Mouse (Mus musculus): ENCODE measurements around the gene Gm20219. TPM values are rescaled to one million over a fixed set of nuclear protein-coding genes. Genes with fewer than 3 reads are reported as not detected.

Gm20219 gene
- polyA plus RNA-seq, 1 experiment from 2014 or later, result 1.0 TPM

DNA sequence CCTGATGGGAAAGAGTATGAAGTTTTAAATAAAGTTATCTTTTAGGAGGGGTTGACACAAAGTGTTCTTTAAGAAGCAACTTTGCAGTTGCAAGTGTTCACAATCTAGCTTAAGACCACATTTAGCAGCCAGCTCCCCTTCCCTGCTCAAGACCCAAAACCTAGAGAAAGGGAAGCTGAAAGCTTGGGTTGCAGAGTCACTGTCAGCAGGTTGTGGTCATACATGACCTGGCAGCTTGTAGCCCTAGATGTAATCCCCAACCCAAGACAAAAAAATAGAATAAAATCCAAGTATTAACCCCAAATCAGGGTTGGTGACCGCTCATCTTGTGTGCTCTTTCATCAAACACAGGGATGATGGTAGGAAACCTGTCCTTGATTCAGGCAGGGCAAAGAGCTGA lies 28.9 kb upstream of the Gm20219 start:
- H3K27ac ChIP-seq, result no peak overlapping the region
- 63% methylated on average over 1 of the region's 1 CpGs for WGBS
- peaks cover 72% of the 10 kb centered on the region for H3K36me3 ChIP-seq

DNA sequence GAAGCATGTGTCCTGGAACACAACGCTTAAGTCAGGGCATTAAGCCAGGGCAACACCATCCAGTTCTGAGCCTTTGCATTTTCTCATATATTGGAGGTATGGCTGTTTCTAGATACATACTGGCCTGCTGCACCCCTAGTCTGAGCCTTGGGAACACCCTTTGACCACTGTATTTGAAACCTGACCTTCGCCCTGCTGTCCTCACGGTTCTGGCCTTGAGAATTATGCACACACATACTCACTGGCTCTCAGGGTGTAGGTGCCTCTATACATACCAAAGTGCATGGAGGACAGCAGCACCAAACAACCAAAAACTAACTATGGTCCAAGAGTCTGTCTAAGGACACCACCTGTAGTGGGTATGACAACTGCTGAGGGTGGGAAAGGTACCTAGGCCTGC lies 18.8 kb upstream of the Gm20219 start:
- H3K9ac ChIP-seq (replicated peaks), result no peak overlapping the region
- H3K36me3 ChIP-seq, result peaks cover 94% of the 10 kb centered on the region
- no peaks in the 10 kb centered on the region for H3K4me1 ChIP-seq (replicated peaks)
- no peaks in the 10 kb centered on the region for H3K27me3 ChIP-seq
- no peak overlapping the region for H3K4me3 ChIP-seq (replicated peaks)
- WGBS, result 92% methylated on average over 3 of the region's 3 CpGs
- ATAC-seq (ENCODE audit: insufficient number of reproducible peaks, insufficient read depth, low FRiP score, low TSS enrichment, low read depth), result no peak
- no peak overlapping the region for H3K4me2 ChIP-seq
- no peaks in the 10 kb centered on the region for H3K9me3 ChIP-seq
- no peak overlapping the region for H3K27ac ChIP-seq

More for the DNA sequence above, 28.9 kb upstream of the Gm20219 start:
- peak overlapping the region; percentile 91 for H3K4me2 ChIP-seq
- peak overlapping the region; percentile 91 for H3K4me3 ChIP-seq (replicated peaks)
- peak overlapping the region; percentile 85 for H3K9ac ChIP-seq (replicated peaks)
- no peaks in the 10 kb centered on the region for H3K9me3 ChIP-seq
- ATAC-seq (ENCODE audit: insufficient number of reproducible peaks, insufficient read depth, low FRiP score, low TSS enrichment, low read depth), result no peak
- no peaks in the 10 kb centered on the region for H3K27me3 ChIP-seq
- H3K4me1 ChIP-seq (replicated peaks), result peaks cover 38% of the 10 kb centered on the region

DNA sequence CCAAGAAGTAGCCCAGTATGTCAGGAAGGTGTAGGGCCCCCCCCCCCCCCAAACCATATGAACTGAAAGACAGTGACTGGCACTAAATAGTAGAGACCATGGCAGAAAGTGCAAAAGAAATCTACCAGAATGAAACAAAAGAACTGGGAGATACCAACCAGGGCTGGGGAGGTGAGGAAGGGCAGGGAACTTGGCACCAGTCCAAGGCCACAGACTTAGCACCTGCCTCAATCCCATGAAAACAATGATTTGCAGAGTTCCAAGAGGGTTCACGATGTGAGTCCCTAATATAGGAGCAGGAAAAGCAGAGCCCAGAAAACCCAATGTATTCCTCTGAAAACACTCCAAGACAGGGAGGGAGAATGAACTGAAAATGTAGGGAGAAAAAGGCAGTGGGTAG lies 18.0 kb upstream of the Gm20219 start:
- H3K36me3 ChIP-seq, result peaks cover 94% of the 10 kb centered on the region
- no peak overlapping the region for H3K27ac ChIP-seq
- H3K27me3 ChIP-seq, result no peaks in the 10 kb centered on the region
- H3K9me3 ChIP-seq, result no peaks in the 10 kb centered on the region
- no peak overlapping the region for H3K4me2 ChIP-seq
- no peak overlapping the region for H3K9ac ChIP-seq (replicated peaks)
- no peak overlapping the region for H3K4me3 ChIP-seq (replicated peaks)
- ATAC-seq (ENCODE audit: insufficient number of reproducible peaks, insufficient read depth, low FRiP score, low TSS enrichment, low read depth), result no peak
- H3K4me1 ChIP-seq (replicated peaks), result no peaks in the 10 kb centered on the region
- 79% methylated on average over 1 of the region's 1 CpGs for WGBS

DNA sequence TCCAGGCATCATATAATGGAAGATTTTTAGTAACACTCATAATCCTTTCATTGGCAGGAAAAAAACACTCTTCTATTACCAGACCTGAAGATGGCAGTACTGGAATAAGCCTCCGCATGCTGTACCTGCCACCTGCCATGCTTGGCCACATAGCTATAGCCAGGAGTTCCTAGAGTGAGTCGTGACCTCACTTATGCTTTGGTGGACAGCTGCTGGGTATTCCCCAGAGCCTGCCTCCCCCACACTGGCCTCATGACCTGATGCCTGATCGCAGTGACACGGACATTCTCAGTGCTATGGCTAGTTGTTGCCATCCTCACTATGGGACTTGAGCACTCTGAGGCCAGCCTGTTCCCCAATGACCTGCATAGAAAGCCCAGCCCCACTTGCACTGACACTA lies 16.1 kb upstream of the Gm20219 start:
- no peaks in the 10 kb centered on the region for H3K9me3 ChIP-seq
- H3K36me3 ChIP-seq, result peaks cover 98% of the 10 kb centered on the region
- no peaks in the 10 kb centered on the region for H3K27me3 ChIP-seq
- ATAC-seq (ENCODE audit: insufficient number of reproducible peaks, insufficient read depth, low FRiP score, low TSS enrichment, low read depth), result no peak
- H3K4me2 ChIP-seq, result no peak overlapping the region
- no peaks in the 10 kb centered on the region for H3K4me1 ChIP-seq (replicated peaks)
- H3K27ac ChIP-seq, result no peak overlapping the region
- WGBS, result 89% methylated on average over 4 of the region's 4 CpGs
- no peak overlapping the region for H3K4me3 ChIP-seq (replicated peaks)
- no peak overlapping the region for H3K9ac ChIP-seq (replicated peaks)

DNA sequence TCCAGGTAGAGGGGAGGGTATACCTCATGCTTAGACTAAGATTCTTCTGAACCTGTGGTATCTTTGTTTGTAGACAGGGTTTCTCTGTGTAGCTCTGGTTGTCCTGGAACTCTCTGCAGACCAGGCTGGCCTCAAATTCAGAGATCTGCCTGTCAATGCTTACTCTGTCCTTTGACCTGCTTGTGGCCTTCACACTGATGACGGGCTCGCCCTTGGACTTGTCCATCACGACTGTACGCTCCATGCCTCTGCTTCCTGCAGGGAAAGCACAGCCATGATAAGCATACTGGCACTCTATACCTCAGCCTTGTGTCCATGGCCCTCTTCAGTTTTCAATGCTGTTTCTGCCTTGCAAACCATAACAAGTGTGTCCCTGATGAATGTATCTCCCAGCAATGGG lies 13.2 kb upstream of the Gm20219 start:
- H3K27me3 ChIP-seq, result no peaks in the 10 kb centered on the region
- H3K27ac ChIP-seq, result no peak overlapping the region
- peaks cover 100% of the 10 kb centered on the region for H3K36me3 ChIP-seq
- WGBS, result 94% methylated on average over 4 of the region's 4 CpGs
- no peak for ATAC-seq (ENCODE audit: insufficient number of reproducible peaks, insufficient read depth, low FRiP score, low TSS enrichment, low read depth)
- no peak overlapping the region for H3K4me2 ChIP-seq
- no peak overlapping the region for H3K4me3 ChIP-seq (replicated peaks)
- no peaks in the 10 kb centered on the region for H3K4me1 ChIP-seq (replicated peaks)
- no peaks in the 10 kb centered on the region for H3K9me3 ChIP-seq
- no peak overlapping the region for H3K9ac ChIP-seq (replicated peaks)

DNA sequence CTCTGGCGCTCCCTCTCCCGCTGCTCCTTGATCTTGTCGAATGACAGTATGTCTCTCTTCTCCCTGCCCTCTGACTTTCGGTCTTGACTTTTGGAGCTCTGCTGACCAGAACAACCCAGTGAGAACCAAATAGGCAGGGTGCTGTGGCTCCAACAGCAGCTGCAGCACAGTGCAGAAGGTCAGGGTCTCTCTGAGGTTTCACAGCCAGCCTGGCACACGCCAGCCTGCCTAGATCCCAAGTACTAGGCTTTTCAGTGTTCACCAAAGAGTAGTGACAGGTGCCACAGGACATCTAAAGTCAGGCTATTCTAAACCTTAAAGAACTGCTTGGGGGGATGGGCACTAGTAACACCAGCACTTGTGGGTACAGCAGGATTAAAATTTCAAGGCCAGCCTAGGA lies 12.7 kb upstream of the Gm20219 start:
- H3K36me3 ChIP-seq, result peaks cover 100% of the 10 kb centered on the region

DNA sequence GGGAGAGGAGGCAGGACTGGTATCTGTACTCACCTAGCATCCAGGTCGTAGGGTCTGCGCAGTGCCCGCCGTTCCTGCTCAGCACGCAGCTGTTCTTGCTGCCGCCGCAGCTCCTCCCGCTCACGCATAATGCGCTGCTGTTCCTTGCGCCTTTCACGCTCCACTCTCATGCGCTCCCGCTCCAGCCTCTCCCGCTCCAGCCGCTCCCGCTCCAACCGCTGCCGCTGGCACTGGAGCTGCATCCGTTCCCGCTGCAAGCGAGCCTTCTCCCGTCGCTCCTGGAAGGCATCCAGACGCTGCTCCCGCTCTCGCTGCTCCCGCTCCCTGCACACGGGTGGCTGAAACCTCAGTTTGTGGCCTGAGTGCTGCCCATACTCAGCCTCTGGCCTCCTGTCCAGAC lies 12.1 kb upstream of the Gm20219 start:
- no peak overlapping the region for H3K9ac ChIP-seq (replicated peaks)
- H3K4me1 ChIP-seq (replicated peaks), result no peaks in the 10 kb centered on the region
- H3K36me3 ChIP-seq, result peaks cover 100% of the 10 kb centered on the region
- 95% methylated on average over 29 of the region's 29 CpGs for WGBS
- no peak overlapping the region for H3K27ac ChIP-seq
- H3K9me3 ChIP-seq, result no peaks in the 10 kb centered on the region
- H3K4me3 ChIP-seq (replicated peaks), result no peak overlapping the region
- no peak for ATAC-seq (ENCODE audit: insufficient number of reproducible peaks, insufficient read depth, low FRiP score, low TSS enrichment, low read depth)
- H3K4me2 ChIP-seq, result no peak overlapping the region
- H3K27me3 ChIP-seq, result no peaks in the 10 kb centered on the region

More for the DNA sequence above, 12.7 kb upstream of the Gm20219 start:
- WGBS, result 92% methylated on average over 5 of the region's 5 CpGs
- H3K4me2 ChIP-seq, result no peak overlapping the region
- no peaks in the 10 kb centered on the region for H3K9me3 ChIP-seq
- no peaks in the 10 kb centered on the region for H3K4me1 ChIP-seq (replicated peaks)
- H3K27ac ChIP-seq, result no peak overlapping the region
- ATAC-seq (ENCODE audit: insufficient number of reproducible peaks, insufficient read depth, low FRiP score, low TSS enrichment, low read depth), result no peak
- H3K27me3 ChIP-seq, result no peaks in the 10 kb centered on the region
- H3K9ac ChIP-seq (replicated peaks), result no peak overlapping the region
- H3K4me3 ChIP-seq (replicated peaks), result no peak overlapping the region

DNA sequence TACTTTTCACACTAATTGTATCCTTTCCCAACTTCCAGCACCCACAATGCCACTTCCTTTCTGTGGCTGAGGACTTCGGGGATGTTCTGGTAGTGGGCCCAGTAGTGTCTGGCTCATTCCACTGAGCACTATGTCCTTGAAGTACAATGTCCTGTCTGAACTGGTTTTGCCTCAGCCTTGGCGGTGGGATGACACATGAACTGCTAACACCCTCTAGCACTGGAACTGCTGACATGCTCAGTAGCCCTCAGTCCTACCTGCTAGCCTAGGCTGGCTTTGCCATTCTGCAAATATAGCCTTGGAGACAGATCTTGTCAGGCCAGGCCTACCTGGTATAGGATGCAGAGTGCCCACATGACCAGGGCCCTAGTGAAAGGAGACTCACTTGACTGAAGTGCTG lies 7.7 kb upstream of the Gm20219 start:
- no peak for ATAC-seq (ENCODE audit: insufficient number of reproducible peaks, insufficient read depth, low FRiP score, low TSS enrichment, low read depth)
- no peak overlapping the region for H3K4me2 ChIP-seq
- no peak overlapping the region for H3K27ac ChIP-seq
- H3K9me3 ChIP-seq, result no peaks in the 10 kb centered on the region
- peaks cover 61% of the 10 kb centered on the region for H3K36me3 ChIP-seq
- WGBS, result 93% methylated on average over 2 of the region's 2 CpGs
- no peaks in the 10 kb centered on the region for H3K4me1 ChIP-seq (replicated peaks)
- H3K9ac ChIP-seq (replicated peaks), result no peak overlapping the region
- H3K27me3 ChIP-seq, result no peaks in the 10 kb centered on the region
- H3K4me3 ChIP-seq (replicated peaks), result no peak overlapping the region

DNA sequence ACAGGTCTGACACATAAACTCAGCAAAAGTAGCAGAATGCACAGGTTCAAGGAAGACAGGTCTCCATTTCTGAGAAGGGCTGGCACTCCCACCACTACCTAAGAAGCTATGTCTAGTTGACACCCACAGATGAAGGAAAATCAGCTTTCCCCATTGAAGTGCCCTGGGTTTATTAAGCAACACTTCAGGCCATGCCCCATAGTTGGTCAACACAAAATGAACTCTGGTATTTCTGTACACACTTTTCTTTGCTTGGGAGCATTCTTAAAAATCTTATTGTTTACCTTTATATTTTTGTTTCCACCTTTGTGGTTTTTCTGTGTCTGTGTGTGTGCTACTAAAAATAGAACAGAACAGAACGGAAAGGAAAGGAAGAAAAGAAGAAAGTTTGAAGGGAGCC lies 5.9 kb upstream of the Gm20219 start:
- 65% methylated on average over 1 of the region's 1 CpGs for WGBS
- peaks cover 44% of the 10 kb centered on the region for H3K36me3 ChIP-seq
- no peak for ATAC-seq (ENCODE audit: insufficient number of reproducible peaks, insufficient read depth, low FRiP score, low TSS enrichment, low read depth)

DNA sequence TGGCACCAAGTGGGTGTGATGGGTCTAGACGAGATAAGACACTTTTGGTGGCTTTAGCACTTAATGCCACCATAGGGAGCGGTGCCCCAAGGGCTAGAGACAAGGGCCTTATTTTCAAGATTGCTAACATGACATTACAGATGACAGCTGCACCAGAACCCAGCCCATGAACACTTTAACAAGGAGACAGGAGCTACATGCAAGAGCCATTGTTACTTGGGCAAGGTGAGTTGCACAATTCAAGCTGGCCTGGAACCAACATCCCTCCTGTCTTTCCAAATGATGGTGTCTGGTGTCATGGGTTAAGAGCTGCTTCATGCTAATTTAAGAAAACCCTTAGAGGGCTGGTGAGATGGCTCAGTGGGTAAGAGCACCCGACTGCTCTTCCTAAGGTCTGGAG lies 5.2 kb upstream of the Gm20219 start:
- Histone ChIP-seq H3K4me2 (no peak overlapping the region), H3K4me3 (replicated peaks) (no peak overlapping the region), H3K27ac (no peak overlapping the region), H3K4me1 (replicated peaks) (no peaks in the 10 kb centered on the region), H3K27me3 (no peaks in the 10 kb centered on the region), H3K9ac (replicated peaks) (no peak overlapping the region), H3K36me3 (peaks cover 36% of the 10 kb centered on the region), H3K9me3 (no peaks in the 10 kb centered on the region)
- 75% methylated on average over 3 of the region's 3 CpGs for whole genome bisulfite sequencing
- ATAC-seq (ENCODE audit: insufficient number of reproducible peaks, insufficient read depth, low FRiP score, low TSS enrichment, low read depth), result no peak

More for the DNA sequence above, 5.9 kb upstream of the Gm20219 start:
- no peaks in the 10 kb centered on the region for H3K4me1 ChIP-seq (replicated peaks)
- no peaks in the 10 kb centered on the region for H3K9me3 ChIP-seq
- no peak overlapping the region for H3K4me3 ChIP-seq (replicated peaks)
- H3K27me3 ChIP-seq, result no peaks in the 10 kb centered on the region
- no peak overlapping the region for H3K9ac ChIP-seq (replicated peaks)
- no peak overlapping the region for H3K27ac ChIP-seq
- H3K4me2 ChIP-seq, result no peak overlapping the region

DNA sequence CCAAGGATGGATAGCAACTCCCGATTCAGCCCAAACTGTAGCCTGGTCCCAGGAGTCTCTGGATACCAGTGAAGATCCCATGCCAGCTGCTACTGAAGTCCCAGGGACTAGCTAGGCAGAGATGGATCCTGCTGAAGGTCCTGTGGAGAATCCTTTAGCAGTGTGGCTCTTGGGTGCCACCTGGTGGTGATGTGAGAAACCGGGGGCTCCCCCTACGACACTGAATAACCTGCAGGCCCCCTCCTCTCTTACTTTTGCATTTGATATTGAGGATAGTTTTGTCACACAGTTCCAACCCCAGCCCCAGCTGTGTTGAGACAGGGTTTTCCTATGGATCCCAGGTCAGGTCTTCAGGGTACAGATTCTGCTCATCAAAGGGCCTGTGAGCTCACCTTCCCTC lies 4.3 kb upstream of the Gm20219 start:
- H3K4me1 ChIP-seq (replicated peaks), result no peaks in the 10 kb centered on the region
- 23% methylated on average over 3 of the region's 3 CpGs for WGBS
- no peak overlapping the region for H3K4me3 ChIP-seq (replicated peaks)
- H3K9ac ChIP-seq (replicated peaks), result no peak overlapping the region
- no peaks in the 10 kb centered on the region for H3K9me3 ChIP-seq
- H3K4me2 ChIP-seq, result no peak overlapping the region
- no peak overlapping the region for H3K27ac ChIP-seq
- no peaks in the 10 kb centered on the region for H3K27me3 ChIP-seq
- peaks cover 27% of the 10 kb centered on the region for H3K36me3 ChIP-seq
- peak; percentile 16; the same call in 1 of the 2 replicates for ATAC-seq (ENCODE audit: insufficient number of reproducible peaks, insufficient read depth, low FRiP score, low TSS enrichment, low read depth)

DNA sequence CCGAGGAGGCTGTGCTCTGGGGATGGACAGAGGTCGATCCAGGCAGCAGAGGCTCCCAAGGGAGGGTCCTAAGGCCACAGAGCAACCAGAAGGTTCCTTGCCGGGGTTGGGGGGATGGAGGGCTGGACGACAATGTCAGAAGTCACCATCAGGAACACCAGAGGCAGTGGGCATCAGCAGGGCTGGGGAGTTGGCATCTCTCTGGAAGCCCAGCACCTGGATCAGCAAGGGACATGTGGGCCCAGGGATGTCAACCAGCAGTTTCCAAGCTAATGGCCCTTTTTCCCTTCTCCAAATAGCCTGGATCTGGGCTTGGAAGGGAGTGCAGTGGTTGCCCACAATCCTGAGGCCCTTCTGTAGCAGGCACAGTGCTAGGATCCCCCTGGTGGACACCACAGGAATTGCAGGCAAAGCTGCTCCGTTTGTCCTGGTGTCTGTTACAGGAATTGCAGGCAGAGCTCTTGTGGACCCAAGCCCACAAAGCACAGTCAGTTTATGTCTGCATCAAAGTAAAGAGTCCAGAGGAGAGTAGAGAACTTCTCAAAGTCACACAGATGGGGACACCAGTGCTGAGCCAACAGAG lies 1.3 kb downstream of the Gm20219 start:
- no peak for ATAC-seq (ENCODE audit: insufficient number of reproducible peaks, insufficient read depth, low FRiP score, low TSS enrichment, low read depth)
- no peaks in the 10 kb centered on the region for H3K36me3 ChIP-seq
- H3K4me2 ChIP-seq, result no peak overlapping the region
- no peak overlapping the region for H3K9ac ChIP-seq (replicated peaks)
- no peak overlapping the region for H3K27ac ChIP-seq
- H3K27me3 ChIP-seq, result no peaks in the 10 kb centered on the region
- H3K4me1 ChIP-seq (replicated peaks), result no peaks in the 10 kb centered on the region
- no peaks in the 10 kb centered on the region for H3K9me3 ChIP-seq
- 59% methylated on average over 5 of the region's 5 CpGs for WGBS
- no peak overlapping the region for H3K4me3 ChIP-seq (replicated peaks)
